Mouse (Mus musculus): Measurements from ENCODE around the gene Gemin7.

GRCm38 (mm10) chr7:19619004-19619801 is 41.8 kb upstream of the Gemin7 start:
- TF ChIP-seq CTCF (IDR thresholded peaks at IDR 0.05; ENCODE audit: low read depth, low read length) = peak; percentile 73
- no peak for TF ChIP-seq GATA1 (IDR thresholded peaks at IDR 0.05; ENCODE audit: borderline replicate concordance, low read length)
